Mouse (Mus musculus) hindbrain, embryonic 16.5 days (tissue): Measurements from ENCODE around the gene Gm20479. TPM values are rescaled to one million over a fixed set of nuclear protein-coding genes. Genes with fewer than 3 reads are reported as not detected.

Experiments
- ATAC-seq: fragments of 200-750 bp; cut with Nextera tagmentation; 2 replicates; pipeline ENCODE4 v1.8.0; 2017; ENCODE audit warnings: moderate TSS enrichment, moderate library complexity
- H3K27ac ChIP-seq: fragments of 300-500 bp; sonication (generic); 2 replicates; pipeline ENCODE4 v1.5.1; 2014; ENCODE audit warnings: low read depth, mild to moderate bottlenecking, control low read depth, low read length, moderate library complexity
- H3K27me3 ChIP-seq: fragments of 300-500 bp; sonication (generic); replicated peaks from 2 replicates; pipeline ENCODE4 v1.6.1; 2014; ENCODE audit warnings: low read length; ENCODE audit not compliant: control insufficient read depth, insufficient read depth
- H3K36me3 ChIP-seq: fragments of 300-500 bp; sonication (generic); 2 replicates; pipeline ENCODE4 v1.6.1; 2014; ENCODE audit warnings: mild to moderate bottlenecking, low read length, moderate library complexity, mixed read lengths; ENCODE audit not compliant: control insufficient read depth, insufficient read depth
- H3K4me1 ChIP-seq: fragments of 300-500 bp; sonication (generic); 2 replicates; pipeline ENCODE4 v1.6.1; 2014; ENCODE audit warnings: low read depth, low read length; ENCODE audit not compliant: control insufficient read depth, insufficient read depth
- H3K4me2 ChIP-seq: fragments of 300-500 bp; sonication (generic); 2 replicates; pipeline ENCODE4 v1.6.1; 2014; ENCODE audit warnings: mild to moderate bottlenecking, low read length, control low read depth, moderate library complexity
- H3K4me3 ChIP-seq: fragments of 300-500 bp; sonication (generic); 2 replicates; pipeline ENCODE4 v1.5.1; 2014; ENCODE audit warnings: mild to moderate bottlenecking, low read length, control low read depth, moderate library complexity
- H3K9ac ChIP-seq: fragments of 300-500 bp; sonication (generic); 2 replicates; pipeline ENCODE4 v1.6.1; 2014; ENCODE audit warnings: low read depth, mild to moderate bottlenecking, control low read depth, low read length, moderate library complexity
- H3K9me3 ChIP-seq: fragments of 300-500 bp; sonication (generic); 2 replicates; pipeline ENCODE4 v1.6.1; 2014; ENCODE audit warnings: mild to moderate bottlenecking, low read length, moderate library complexity; ENCODE audit not compliant: control insufficient read depth
- WGBS: fragments of 180-500 bp; shearing (Covaris S2); extraction: QIAGEN DNeasy Blood & Tissue Kit; methylation state at CpG from one replicate; pipeline ENCODE4 v1.1.7; 2014; 5-methylcytosine and 5-hydroxymethylcytosine counted together
- polyA plus RNA-seq: library from polyadenylated mRNA; unstranded; fragments of >200 nt; fragmentation: Nextera tagmentation; extraction: Ambion mirVana; gene quantifications from 2 replicates; pipeline ENCODE4 v1.2.1, GENCODE M21; 2015

Gm20479 gene
- polyA plus RNA-seq, 1 experiment from 2014 or later: not detected

GRCm38 (mm10) chr7:27378431-27378830 is 21.2 kb upstream of the Gm20479 start:
- 22% methylated on average over 4 of the region's 4 CpGs for WGBS
- Histone ChIP-seq H3K36me3 (no peaks in the 10 kb centered on the region), H3K4me2 (no peak overlapping the region), H3K9ac (no peak overlapping the region), H3K27ac (no peak overlapping the region), H3K9me3 (no peaks in the 10 kb centered on the region), H3K27me3 (peaks cover 42% of the 10 kb centered on the region), H3K4me1 (no peaks in the 10 kb centered on the region), H3K4me3 (no peak overlapping the region)
- no peak for ATAC-seq

DNA sequence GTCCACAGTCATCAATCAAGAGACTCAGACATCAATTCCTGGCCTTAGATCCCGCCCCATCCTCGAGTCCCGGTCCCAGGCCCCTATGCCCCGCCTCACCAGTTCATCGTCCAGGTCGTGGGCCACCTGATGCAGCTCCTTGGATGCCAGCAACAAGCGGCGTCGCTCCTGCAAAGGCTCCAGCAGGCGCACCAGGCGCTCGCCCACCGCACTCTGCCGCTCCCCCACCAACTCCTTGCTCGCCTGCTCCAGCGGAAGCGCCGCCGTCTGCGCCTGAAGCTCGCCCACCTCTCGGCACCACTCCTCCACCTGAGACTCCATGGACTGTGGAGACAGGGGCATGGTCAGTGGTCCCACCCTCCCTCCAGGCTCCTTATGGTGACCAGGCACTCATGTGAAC is 18.1 kb upstream of the Gm20479 start:
- H3K4me1 ChIP-seq: no peaks in the 10 kb centered on the region
- H3K4me2 ChIP-seq: no peak overlapping the region
- WGBS: 7% methylated on average over 22 of the region's 22 CpGs
- no peak overlapping the region for H3K4me3 ChIP-seq
- no peak overlapping the region for H3K9ac ChIP-seq
- peaks cover 2% of the 10 kb centered on the region for H3K9me3 ChIP-seq
- no peak overlapping the region for H3K27ac ChIP-seq
- ATAC-seq: no peak
- peaks cover 5% of the 10 kb centered on the region for H3K36me3 ChIP-seq
- H3K27me3 ChIP-seq: peaks cover 65% of the 10 kb centered on the region

GRCm38 (mm10) chr7:27371715-27372462 is 14.7 kb upstream of the Gm20479 start:
- H3K4me1 ChIP-seq: no peaks in the 10 kb centered on the region
- no peak for ATAC-seq
- no peak overlapping the region for H3K4me3 ChIP-seq
- no peak overlapping the region for H3K4me2 ChIP-seq
- H3K36me3 ChIP-seq: peaks cover 15% of the 10 kb centered on the region
- H3K9me3 ChIP-seq: peaks cover 8% of the 10 kb centered on the region
- no peak overlapping the region for H3K9ac ChIP-seq
- H3K27ac ChIP-seq: no peak overlapping the region
- H3K27me3 ChIP-seq: peaks cover 92% of the 10 kb centered on the region
- WGBS: 12% methylated on average over 44 of the region's 44 CpGs

DNA sequence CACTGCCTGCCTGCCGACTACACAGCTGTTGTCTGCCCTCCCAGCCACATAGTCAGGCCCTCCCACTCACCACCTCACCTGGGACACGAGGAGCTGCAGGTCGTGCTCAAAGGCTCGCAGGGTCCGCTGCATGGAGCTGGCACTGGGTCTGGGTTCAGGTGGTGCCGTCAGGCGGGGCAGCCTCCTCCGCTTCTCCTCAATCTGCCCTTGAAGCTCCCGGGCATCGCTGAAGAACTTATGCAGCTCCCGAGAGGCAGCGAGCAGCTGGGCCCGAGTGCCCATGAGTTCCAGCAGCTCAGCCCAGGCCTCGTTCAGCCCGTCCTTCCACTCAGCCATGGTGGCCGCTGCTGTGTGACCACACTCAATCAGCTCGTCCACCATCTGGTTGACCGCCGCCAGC is 11.9 kb upstream of the Gm20479 start:
- Histone ChIP-seq H3K4me1 (no peaks in the 10 kb centered on the region), H3K9ac (no peak overlapping the region), H3K36me3 (peaks cover 21% of the 10 kb centered on the region), H3K4me2 (no peak overlapping the region), H3K27ac (no peak overlapping the region), H3K4me3 (no peak overlapping the region), H3K9me3 (peaks cover 8% of the 10 kb centered on the region), H3K27me3 (peaks cover 96% of the 10 kb centered on the region)
- ATAC-seq: no peak
- WGBS: 81% methylated on average over 19 of the region's 19 CpGs

GRCm38 (mm10) chr7:27367976-27368375 is 10.8 kb upstream of the Gm20479 start:
- H3K4me1 ChIP-seq: no peaks in the 10 kb centered on the region
- ATAC-seq: no peak

GRCm38 (mm10) chr7:27366082-27366844 is 9.0 kb upstream of the Gm20479 start:
- 46% methylated on average over 21 of the region's 21 CpGs for WGBS
- Histone ChIP-seq H3K4me2 (no peak overlapping the region), H3K36me3 (peaks cover 20% of the 10 kb centered on the region), H3K9me3 (peaks cover 8% of the 10 kb centered on the region), H3K4me1 (no peaks in the 10 kb centered on the region), H3K27me3 (peaks cover 78% of the 10 kb centered on the region), H3K4me3 (no peak overlapping the region), H3K27ac (no peak overlapping the region), H3K9ac (no peak overlapping the region)
- no peak for ATAC-seq

More at GRCm38 (mm10) chr7:27367976-27368375, 10.8 kb upstream of the Gm20479 start:
- Histone ChIP-seq H3K36me3 (peaks cover 24% of the 10 kb centered on the region), H3K4me2 (no peak overlapping the region), H3K4me3 (no peak overlapping the region), H3K27me3 (peaks cover 95% of the 10 kb centered on the region), H3K9ac (no peak overlapping the region), H3K9me3 (peaks cover 8% of the 10 kb centered on the region), H3K27ac (no peak overlapping the region)
- 21% methylated on average over 11 of the region's 11 CpGs for WGBS

- no peak overlapping the region for H3K4me3 ChIP-seq
- 6% methylated on average over 26 of the region's 29 CpGs for WGBS
- peaks cover 16% of the 10 kb centered on the region for H3K36me3 ChIP-seq
These were observed 7.2 kb upstream of the Gm20479 start for GRCm38 (mm10) chr7:27364379-27364778.

GRCm38 (mm10) chr7:27361283-27361946 is 4.2 kb upstream of the Gm20479 start:
- WGBS: under 1% methylated on average over 33 of the region's 52 CpGs
- Histone ChIP-seq H3K4me2 (peak overlapping the region; percentile 69), H3K36me3 (peaks cover 11% of the 10 kb centered on the region; the same call in 1 of the 2 replicates), H3K27me3 (peaks cover 58% of the 10 kb centered on the region), H3K27ac (no peak overlapping the region), H3K9ac (peak overlapping the region; percentile 68), H3K4me1 (no peaks in the 10 kb centered on the region), H3K4me3 (peak overlapping the region; percentile 52), H3K9me3 (no peaks in the 10 kb centered on the region; the same call in 1 of the 2 replicates)
- peak; percentile 94 for ATAC-seq

More at GRCm38 (mm10) chr7:27364379-27364778, 7.2 kb upstream of the Gm20479 start:
- Histone ChIP-seq H3K4me2 (no peak overlapping the region), H3K27ac (no peak overlapping the region), H3K9ac (no peak overlapping the region), H3K4me1 (no peaks in the 10 kb centered on the region), H3K9me3 (no peaks in the 10 kb centered on the region; the same call in 1 of the 2 replicates), H3K27me3 (peaks cover 66% of the 10 kb centered on the region)
- no peak for ATAC-seq

- 0 out of 2 replicates have a peak, but pooled peaks cover 8% of the 10 kb centered on the region for H3K36me3 ChIP-seq
- no peaks in the 10 kb centered on the region for H3K4me1 ChIP-seq
- H3K9ac ChIP-seq: no peak overlapping the region
- 57% methylated on average over 6 of the region's 6 CpGs for WGBS
- peaks cover 51% of the 10 kb centered on the region for H3K27me3 ChIP-seq
- peak overlapping the region; percentile 48 for H3K4me2 ChIP-seq
- no peak for ATAC-seq
- H3K4me3 ChIP-seq: no peak overlapping the region
- H3K9me3 ChIP-seq: no peaks in the 10 kb centered on the region; the same call in 1 of the 2 replicates
- H3K27ac ChIP-seq: no peak overlapping the region
These were observed 3.5 kb upstream of the Gm20479 start for GRCm38 (mm10) chr7:27360749-27361148.
